Mouse (Mus musculus) brain, embryonic 14.5 days (tissue): ENCODE measurements at regions not wholly inside any gene's neighbourhood (a gene's known extent, or its start where the extent isn't known, plus 50 kb on each side); places are given as distances from the start of the nearest gene placed in this dataset.
A peak's percentile ranks its signal among the peaks of the same experiment; 100 is the strongest.

Experiments
- DNase-seq: peaks from one replicate; pipeline ENCODE4 v3.0.0-alpha.2; 2011; ENCODE audit warnings: low read depth
- CTCF ChIP-seq: fragments of 200-500 bp; IDR thresholded peaks from 2 replicates; pipeline ENCODE4 v1.5.1; 2012; ENCODE audit warnings: inconsistent platforms, mild to moderate bottlenecking, moderate library complexity, borderline replicate concordance; ENCODE audit not compliant: insufficient read depth, insufficient read length; ENCODE audit errors: extremely low read depth
- POLR2A ChIP-seq: fragments of 200-500 bp; IDR thresholded peaks from 2 replicates; pipeline ENCODE4 v1.6.1; 2012; ENCODE audit warnings: mild to moderate bottlenecking, inconsistent platforms, borderline replicate concordance; ENCODE audit not compliant: poor library complexity, insufficient read depth, insufficient read length, severe bottlenecking; ENCODE audit errors: extremely low read depth

DNA sequence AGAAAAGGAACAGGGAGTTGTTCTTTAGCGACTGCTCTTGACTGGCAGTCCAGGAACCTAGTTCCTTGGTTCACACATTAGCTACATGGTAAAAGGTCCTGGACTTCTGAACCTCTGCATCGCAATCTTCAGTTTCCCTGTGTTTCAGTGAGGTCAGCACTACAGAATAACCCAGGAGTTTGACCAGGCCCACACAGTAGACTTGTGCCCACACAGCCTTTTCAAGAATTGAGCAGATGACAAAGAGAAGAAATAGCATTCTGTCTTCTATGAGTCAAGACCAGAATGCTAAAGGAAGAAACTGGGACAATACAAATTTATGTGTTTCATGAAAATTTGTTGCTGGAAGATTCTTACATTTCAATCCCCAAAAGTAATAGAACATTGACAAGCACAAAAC lies 1162.7 kb upstream of the Slc39a10 start:
- TF ChIP-seq POLR2A = no peak
- TF ChIP-seq CTCF = no peak

DNA sequence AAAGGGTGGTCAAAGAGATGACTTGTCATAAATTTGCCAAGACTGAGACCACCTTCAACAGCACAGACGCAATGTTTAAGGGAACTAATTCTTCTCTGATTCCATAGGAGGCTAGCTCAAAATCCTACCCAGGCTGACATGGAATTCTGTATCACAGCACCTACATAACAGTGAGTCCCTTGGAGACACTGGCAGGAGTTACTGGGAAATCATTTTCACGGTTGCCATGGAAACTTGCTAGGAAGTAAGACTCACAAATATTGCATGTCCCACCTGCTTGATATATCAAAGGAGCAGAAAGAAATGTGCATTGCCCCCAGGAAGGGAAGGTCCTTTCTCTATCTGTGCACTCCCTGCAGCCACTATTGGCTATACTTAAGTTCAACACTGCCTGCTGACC lies 1139.0 kb upstream of the Slc39a10 start:
- TF ChIP-seq POLR2A (no peak), CTCF (no peak)
- peak; percentile 69 for DNase-seq

More for the DNA sequence above, 1162.7 kb upstream of the Slc39a10 start:
- DNase-seq = no peak
